Mouse (Mus musculus) left cerebral cortex, adult 11 months (tissue): ENCODE results near the gene Slc5a10.

Source experiments
- DNase-seq: peaks from one replicate; pipeline ENCODE4 v3.0.0; 2022; ENCODE audit warnings: low spot score

Slc5a10 gene

GRCm38 (mm10) chr11:61720636-61721035 is at the start of gene Slc5a10:
Gene Slc5a10 (minus strand): TSS chr11:61720826.
- no peak for DNase-seq

DNA sequence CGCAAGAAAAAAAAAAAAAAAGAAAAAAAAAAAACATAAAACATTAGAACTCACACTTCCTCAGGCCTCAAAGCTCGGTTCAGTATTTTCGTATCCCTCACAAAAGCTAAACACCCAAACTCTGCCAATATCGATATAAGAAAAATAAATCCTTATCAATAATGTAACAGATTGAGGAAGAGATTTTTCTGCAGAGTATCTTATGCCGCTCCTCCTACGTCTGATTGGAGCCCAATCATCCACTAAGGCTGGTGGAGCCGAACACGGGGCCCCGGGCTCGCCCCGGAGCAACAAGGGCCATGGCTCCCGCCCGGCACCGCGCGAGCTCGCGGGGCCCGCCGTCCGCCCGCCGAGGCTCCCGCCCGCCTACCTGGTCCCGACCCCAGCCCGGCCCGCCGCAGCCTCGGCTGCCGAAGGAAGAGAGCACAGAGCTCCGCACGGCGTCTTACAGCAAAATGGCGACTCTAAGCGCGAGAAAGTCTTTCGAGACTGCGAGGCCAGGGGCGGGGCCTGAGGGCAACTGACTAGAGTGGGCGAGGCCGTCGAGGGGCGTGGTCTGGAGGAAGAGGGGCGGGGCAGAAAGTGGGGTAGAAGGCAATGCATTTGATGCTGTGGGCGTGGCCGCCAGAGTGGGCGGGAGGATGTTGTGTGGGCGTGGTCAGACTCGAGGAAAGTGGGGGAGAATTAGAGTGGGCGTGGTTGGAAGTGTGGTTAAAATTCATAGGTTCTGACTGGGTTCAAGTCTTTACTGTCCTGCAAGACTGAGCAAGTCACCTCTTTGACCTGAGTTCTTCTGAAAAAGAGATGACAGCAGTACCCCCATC is 41.2 kb upstream of the Slc5a10 start, which contains the start of gene Prpsap2:
Prpsap2 (minus strand) TSS at position 505 of the 824 bp plus-strand sequence.
- DNase-seq = peak; percentile 94

GRCm38 (mm10) chr11:61760518-61760917 is 39.9 kb upstream of the Slc5a10 start:
- DNase-seq = no peak

- no peak for DNase-seq
Observed at GRCm38 (mm10) chr11:61757151-61757550, 36.5 kb upstream of the Slc5a10 start.

GRCm38 (mm10) chr11:61751612-61752011 is 31.0 kb upstream of the Slc5a10 start:
- no peak for DNase-seq

GRCm38 (mm10) chr11:61747161-61747560 is 26.5 kb upstream of the Slc5a10 start:
- no peak for DNase-seq

GRCm38 (mm10) chr11:61745781-61746180 is 25.2 kb upstream of the Slc5a10 start:
- no peak for DNase-seq

GRCm38 (mm10) chr11:61744460-61744859 is 23.8 kb upstream of the Slc5a10 start:
- no peak for DNase-seq

DNA sequence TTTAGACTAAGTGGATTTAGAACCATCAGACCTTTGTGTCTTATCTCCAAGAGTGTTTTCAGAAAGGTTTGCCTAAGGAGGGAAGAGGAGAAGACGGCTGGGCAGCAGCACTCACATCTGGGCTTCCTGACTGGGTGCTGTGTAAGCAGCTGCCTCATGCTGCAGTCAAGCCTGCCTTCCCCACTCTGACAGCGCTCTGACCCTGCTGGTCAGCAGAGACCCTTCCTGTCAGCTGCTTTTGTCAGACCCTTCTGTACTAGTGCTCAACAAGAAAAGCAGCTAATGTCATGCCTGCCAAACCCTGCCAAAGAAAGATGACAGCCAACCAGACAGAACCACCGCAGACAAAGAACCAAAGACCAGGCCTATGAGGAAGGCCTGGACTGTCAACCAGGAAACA is 23.1 kb upstream of the Slc5a10 start:
- no peak for DNase-seq

- DNase-seq = no peak
Observed at GRCm38 (mm10) chr11:61740500-61740899, 19.9 kb upstream of the Slc5a10 start.

- no peak for DNase-seq
Observed at GRCm38 (mm10) chr11:61737290-61737689, 16.7 kb upstream of the Slc5a10 start.

DNA sequence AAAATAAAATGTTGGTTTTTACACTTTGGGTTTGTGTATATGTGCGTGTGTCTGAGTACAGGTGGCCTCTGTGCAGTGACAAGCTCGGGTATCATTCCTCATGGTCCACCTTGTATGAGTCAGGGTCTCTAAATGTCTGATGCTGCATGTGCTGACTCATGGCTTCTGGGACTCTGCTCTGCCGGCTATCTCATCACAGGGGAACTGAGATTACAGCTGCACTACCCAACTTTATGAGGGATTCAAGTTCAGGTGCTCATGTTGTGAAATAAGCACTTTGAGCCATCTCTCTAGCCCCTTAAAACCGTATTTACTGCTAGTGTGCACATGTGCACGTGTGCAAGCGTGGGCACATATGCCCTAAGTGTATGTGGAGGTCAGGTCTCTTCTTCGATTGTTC is 12.0 kb upstream of the Slc5a10 start:
- no peak for DNase-seq

DNA sequence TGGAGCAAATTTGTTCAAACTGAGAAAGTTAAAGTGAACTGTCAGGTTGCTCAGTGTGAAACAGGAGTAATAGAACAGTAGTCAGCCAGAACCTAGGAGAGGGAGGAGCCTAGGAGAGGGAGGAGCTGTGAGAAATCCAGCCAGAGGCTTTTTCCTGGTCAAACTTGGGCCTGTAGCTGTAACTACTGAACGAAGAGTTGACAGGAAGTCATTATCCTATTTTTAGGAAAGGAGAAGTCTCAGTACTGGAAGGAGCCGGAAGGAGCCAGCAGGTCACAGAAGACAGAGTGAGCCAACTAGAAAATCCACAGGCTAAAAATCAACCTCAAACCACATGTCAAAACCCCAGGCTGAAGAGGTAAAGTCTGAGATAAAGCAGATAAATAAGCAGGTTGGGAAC is 7.4 kb upstream of the Slc5a10 start:
- DNase-seq = no peak

GRCm38 (mm10) chr11:61722077-61722476 is 1.5 kb upstream of the Slc5a10 start:
- DNase-seq = no peak

DNA sequence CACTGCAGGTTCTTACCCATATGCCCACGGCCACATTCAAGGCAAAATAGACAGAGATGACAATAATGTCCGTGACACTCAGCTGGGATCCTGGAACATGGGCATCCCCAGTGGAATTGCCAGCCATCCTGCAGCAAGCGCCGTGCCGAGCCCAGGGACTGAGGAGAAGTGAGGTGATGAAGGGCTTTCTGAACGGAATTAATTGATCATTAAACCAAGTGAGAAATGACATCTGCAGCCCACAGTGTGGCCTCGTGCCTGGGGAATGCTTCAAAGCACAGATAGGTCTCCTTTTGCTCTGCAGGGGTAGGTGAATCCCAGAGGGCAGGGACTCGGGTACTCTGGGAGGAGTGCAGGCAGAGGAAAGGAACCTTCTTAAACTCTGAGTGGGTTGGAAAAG is 800 bp downstream of the Slc5a10 start:
- no peak for DNase-seq

- no peak for DNase-seq
Observed at GRCm38 (mm10) chr11:61719387-61719786, 1.2 kb downstream of the Slc5a10 start.

- DNase-seq = no peak
Observed at GRCm38 (mm10) chr11:61717990-61718389, 2.6 kb downstream of the Slc5a10 start.

DNA sequence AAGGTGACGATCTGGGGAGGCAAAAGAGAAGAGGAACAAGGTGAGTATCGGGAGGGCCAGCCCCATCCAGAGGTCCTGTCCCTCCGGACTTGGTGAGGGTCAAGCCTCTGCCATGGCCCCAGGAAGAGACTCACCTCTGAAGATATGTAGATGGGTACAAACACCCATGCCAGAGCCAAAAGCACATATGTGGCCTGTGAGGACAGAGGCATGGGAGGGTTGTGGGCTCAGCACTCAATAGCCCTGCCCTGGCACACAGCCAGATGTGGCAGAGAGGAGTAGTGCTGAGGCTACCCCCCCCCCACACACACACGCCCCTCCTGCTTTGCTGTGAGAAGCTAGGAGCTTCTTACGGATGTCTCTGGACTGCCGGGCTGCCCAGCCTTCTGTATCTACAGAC is 5.5 kb downstream of the Slc5a10 start:
- DNase-seq = no peak

- DNase-seq = peak; percentile 77
Observed at GRCm38 (mm10) chr11:61714346-61715117, 6.1 kb downstream of the Slc5a10 start.

DNA sequence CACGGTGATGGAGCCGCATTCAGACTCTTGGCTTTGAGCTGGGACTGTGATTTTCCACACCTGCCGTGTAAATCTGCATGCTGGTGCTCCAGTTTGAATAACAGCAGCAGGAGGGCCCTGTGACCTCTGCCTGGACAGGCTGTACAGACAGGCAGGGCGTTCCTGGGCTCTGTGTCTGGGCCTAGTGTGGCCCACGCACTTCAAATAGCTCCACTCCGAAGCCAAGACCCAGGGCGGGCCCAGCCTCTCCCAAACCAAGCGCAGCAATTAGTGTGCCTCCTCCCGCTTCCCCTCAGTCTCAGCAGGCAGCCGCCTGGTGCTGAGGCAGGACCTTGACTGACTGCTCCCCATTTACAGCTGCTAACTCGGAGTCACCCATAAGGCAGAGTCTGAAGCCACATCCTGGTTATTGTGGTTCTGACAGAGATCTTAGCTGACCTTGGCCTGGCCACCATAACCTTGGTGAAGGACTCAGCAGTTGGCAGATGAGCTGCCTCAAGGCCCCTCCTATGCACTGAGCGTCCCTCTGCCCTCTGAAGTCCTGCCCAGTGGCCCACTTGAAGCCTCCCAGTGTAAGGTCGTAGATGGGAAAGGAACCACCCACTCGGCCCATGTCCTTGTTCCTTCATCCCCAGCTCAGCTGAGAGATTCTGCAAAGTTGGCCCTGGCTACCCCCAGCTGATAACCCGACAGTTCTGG is 7.3 kb downstream of the Slc5a10 start:
- no peak for DNase-seq

DNA sequence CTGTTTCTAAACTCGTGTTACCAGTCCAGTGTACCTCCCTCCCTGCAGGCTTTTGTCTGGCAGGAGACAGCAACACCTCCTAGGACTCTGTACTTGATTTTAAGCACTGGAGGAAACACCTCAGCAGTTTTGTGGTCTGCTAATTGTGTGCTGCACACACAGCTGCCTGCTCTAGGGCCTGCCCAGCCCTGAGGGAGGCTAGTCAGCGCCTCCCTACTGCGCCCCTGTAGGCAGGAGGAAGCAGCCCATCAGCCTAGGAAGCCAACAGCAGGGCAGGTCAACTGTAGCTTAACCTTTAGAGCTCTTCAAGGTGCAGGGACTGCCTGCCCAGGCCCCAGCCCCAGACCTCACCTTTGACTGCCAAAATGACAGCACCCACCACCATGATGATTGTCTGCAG is 11.7 kb downstream of the Slc5a10 start:
- DNase-seq = no peak

- DNase-seq = no peak
Observed at GRCm38 (mm10) chr11:61706232-61706631, 14.4 kb downstream of the Slc5a10 start.

DNA sequence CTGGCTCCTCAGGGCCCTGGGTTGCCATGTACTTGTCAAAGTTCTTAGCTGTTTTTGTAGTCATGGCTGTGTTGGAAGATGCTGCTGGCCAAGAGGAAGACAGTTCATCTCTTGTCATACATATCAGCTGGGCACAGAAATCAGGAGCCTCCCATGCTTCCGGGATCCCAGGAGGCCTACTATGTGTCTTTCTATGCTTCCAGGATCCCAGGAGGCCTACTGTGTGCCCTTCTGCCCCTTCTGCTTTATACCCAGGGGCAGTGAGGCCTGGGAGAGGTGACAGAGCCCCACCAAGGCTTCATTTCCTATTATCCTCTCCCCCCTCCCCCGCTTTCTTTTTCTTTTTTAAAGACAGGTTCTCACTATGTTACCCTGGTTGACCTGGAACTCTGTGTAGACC is 15.0 kb downstream of the Slc5a10 start:
- DNase-seq = no peak
